Mouse (Mus musculus) lung, postnatal 14 days (tissue): ENCODE data around the gene Rps6.

Experiments used
- DNase-seq: peaks from one replicate; pipeline ENCODE4 v3.0.0; 2021

The Rps6 gene

GRCm38 (mm10) chr4:86857113-86858069 lies at the start of gene Rps6:
Gene Rps6 (minus strand): TSS chr4:86857412.
- DNase-seq, result peak; percentile 97

GRCm38 (mm10) chr4:86905869-86906268 lies 48.7 kb upstream of the Rps6 start:
- DNase-seq, result no peak

GRCm38 (mm10) chr4:86904969-86905368 lies 47.8 kb upstream of the Rps6 start:
- no peak for DNase-seq

GRCm38 (mm10) chr4:86902351-86902750 lies 45.1 kb upstream of the Rps6 start:
- peak; percentile 55 for DNase-seq

GRCm38 (mm10) chr4:86898791-86899474 lies 41.7 kb upstream of the Rps6 start:
- peak; percentile 57 for DNase-seq

- DNase-seq, result peak; percentile 42
These were observed 40.2 kb upstream of the Rps6 start for GRCm38 (mm10) chr4:86897411-86897810.

- DNase-seq, result no peak
These were observed 30.7 kb upstream of the Rps6 start for GRCm38 (mm10) chr4:86887879-86888278.

- peak; percentile 84 for DNase-seq
These were observed 29.1 kb upstream of the Rps6 start for GRCm38 (mm10) chr4:86886160-86886878.

GRCm38 (mm10) chr4:86885790-86886159 lies 28.6 kb upstream of the Rps6 start:
- peak; percentile 24 for DNase-seq

- DNase-seq, result peak; percentile 60
These were observed 27.7 kb upstream of the Rps6 start for GRCm38 (mm10) chr4:86884945-86885344.

GRCm38 (mm10) chr4:86882413-86882812 lies 25.2 kb upstream of the Rps6 start:
- DNase-seq, result no peak

- DNase-seq, result no peak
These were observed 24.0 kb upstream of the Rps6 start for GRCm38 (mm10) chr4:86881178-86881577.

GRCm38 (mm10) chr4:86879477-86879876 lies 22.3 kb upstream of the Rps6 start:
- no peak for DNase-seq

- DNase-seq, result peak; percentile 97
These were observed 17.1 kb upstream of the Rps6 start, which contains the start of gene Acer2 for GRCm38 (mm10) chr4:86874146-86874847. Gene Acer2 (plus strand): TSS chr4:86874396.

- no peak for DNase-seq
These were observed 15.9 kb upstream of the Rps6 start for GRCm38 (mm10) chr4:86873072-86873471.

GRCm38 (mm10) chr4:86871988-86872387 lies 14.8 kb upstream of the Rps6 start:
- DNase-seq, result no peak

- no peak for DNase-seq
These were observed 6.9 kb upstream of the Rps6 start for GRCm38 (mm10) chr4:86864087-86864486.

GRCm38 (mm10) chr4:86858070-86858440 lies 843 bp upstream of the Rps6 start:
- DNase-seq, result no peak

GRCm38 (mm10) chr4:86856304-86857112 lies 704 bp downstream of the Rps6 start:
- DNase-seq, result peak; percentile 25

GRCm38 (mm10) chr4:86852813-86853590 lies 4.2 kb downstream of the Rps6 start:
- no peak for DNase-seq

GRCm38 (mm10) chr4:86852018-86852417 lies 5.2 kb downstream of the Rps6 start:
- DNase-seq, result no peak
